Mouse (Mus musculus) kidney, adult 8-10 months (tissue): Measurements from ENCODE around the gene Ccl5.

Source experiments
- DNase-seq, 2 experiments: peaks; one replicate each; pipeline ENCODE4 v3.0.0; 2022

The Ccl5 gene

DNA sequence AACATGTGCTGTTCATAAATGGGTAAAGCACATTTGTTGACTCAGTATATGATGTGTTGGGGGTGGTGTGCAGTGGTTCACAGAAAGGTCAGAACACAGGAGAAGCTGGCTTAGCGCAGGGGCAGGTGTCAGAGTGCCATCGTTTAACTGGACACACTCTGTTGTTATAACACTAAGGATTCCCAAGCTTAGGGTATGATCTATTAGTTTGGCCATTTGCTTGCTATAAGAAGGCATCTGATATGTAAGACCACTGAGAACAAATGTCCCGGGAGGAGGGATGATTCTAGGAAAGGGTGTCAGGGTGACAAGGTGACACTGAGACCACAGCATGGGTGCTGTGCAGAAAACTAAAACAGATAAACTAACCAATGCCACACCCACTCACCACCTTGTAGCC, 6.5 kb upstream of the Ccl5 start:
- no peak for DNase-seq

GRCm38 (mm10) chr11:83534609-83535423, 4.5 kb upstream of the Ccl5 start:
- peak; percentile 79 to 90 for DNase-seq

GRCm38 (mm10) chr11:83534143-83534542, 3.8 kb upstream of the Ccl5 start:
- DNase-seq = no peak

DNA sequence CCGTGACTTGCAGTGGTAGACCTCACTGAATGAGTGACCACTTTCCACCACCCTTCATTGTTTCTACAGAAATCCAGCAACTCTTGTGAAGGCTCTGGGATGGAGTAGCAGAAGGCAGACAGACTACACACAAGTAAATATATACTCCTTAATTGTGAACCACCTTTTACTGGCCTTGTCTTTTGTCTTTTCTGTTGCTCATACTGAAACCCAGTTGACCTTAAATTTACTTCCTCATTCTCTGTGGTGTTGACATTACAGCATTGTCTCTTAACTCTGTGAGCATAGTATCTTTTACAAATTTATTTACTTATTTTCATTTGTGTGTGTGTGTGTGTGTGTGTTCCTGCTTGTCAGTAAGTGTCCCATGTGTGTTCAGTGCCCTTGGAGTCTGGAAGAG, 2.9 kb upstream of the Ccl5 start:
- no peak for DNase-seq

DNA sequence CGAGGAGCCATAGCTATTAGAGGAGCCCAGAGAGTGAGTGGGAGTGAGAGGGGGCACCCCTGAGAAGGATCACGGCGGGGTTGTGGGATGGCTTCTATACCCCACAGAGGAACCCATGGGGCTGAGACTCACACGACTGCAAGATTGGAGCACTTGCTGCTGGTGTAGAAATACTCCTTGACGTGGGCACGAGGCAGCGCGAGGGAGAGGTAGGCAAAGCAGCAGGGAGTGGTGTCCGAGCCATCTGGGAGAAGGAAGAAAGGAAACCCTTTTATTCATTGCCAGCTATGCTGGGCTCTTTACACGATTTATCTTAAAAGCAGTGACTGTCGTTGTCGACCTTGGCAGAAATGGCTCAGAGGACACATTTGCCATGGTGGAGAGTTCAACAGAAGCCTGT, 1.3 kb downstream of the Ccl5 start:
- DNase-seq = no peak

DNA sequence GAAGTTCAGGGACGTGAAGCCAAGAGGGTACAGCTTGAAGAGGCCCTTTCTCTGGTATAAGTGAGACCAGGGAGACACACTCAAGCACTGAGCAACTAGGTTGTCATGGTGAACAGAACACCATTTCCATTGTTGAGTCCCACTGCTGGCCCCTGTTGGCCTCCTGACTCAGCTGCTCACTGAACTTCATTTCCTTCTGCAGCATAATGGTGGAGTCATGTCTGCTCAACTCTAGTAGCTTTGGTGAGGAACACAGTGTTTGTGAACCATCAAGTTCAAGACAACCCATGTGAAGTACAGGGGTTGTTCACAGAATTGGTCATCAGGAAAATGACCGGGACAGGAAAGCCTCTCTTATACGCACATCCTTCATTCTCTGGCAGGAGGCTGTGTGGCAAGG, 8.2 kb downstream of the Ccl5 start, which contains the start of gene Heatr9:
TSS of gene Heatr9 (minus strand) at position 101 of the 400 bp plus-strand sequence.
- DNase-seq = no peak

- DNase-seq = no peak
These were observed 11.9 kb downstream of the Ccl5 start for GRCm38 (mm10) chr11:83518371-83518770.

DNA sequence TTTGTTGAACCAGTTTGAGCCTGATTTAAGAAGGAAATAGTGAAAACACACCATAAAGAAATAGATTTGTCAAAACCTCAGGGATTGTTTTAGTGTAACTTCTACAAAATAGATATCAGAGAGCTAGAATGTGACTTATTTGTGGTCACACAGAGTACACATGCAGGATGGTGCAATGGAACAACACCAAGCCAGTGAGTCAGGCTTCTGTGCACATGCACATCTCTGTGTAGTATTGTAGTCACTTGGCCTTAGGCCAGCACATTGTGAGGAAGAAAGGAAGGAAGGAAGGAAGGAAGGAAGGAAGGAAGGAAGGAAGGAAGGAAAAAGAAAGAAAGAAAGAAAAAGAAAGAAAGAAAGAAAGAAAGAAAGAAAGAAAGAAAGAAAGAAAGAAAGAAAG, 13.2 kb downstream of the Ccl5 start:
- DNase-seq = no peak

DNA sequence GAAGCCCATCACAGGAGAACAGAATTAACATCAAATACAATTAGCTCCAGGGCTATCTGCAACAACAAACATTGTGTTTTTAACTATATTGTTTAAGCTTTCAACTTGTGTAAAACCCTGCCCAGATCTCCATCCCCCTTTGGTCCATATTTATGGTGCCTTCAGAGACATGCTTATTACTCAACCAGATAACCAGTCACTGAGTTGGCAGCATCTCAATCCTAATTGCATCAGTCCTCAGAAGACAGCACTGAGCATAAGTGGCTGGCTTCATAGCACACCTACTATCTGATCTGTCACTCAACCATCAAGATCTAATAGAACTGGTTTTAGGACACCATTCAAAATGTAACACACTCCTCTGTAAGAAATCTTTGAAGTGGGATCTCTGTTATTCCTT, 20.8 kb downstream of the Ccl5 start:
- DNase-seq = no peak

DNA sequence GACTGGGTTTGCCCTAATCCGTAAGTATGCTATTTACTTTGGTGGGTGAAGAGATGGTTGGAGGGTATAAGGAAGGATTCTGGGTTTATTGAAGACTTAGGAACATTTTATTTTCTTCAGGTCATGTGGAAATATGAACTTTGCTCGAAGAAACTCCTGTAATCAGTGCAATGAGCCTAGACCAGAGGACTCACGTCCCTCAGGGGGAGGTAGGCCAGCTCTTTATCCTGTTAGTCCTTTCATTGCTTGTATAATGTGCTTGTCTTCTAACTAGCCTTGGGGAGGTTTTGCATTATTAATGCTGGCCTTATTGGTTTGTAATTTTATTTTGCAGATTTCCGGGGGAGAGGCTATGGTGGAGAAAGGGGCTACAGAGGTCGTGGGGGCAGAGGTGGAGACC, 26.0 kb downstream of the Ccl5 start:
- DNase-seq = no peak

DNA sequence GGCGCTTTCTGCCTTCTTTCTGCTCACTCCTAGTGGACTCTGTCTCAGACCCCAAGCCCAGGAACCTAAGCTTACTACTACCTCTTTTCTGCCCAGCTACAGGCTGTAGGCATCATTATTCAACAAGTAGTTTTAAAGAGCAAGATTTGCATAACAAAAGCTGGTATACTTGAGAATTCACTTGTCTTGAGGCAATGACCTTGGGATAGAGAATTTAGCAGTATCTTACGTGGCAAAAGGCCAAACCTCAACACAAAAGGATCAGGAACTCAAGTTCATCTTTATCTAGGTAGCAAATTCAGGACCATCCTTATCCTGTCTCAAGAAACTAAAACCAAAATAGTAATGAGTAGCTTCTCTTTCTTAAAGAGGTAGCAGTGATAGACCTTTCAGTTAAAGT, 34.7 kb downstream of the Ccl5 start:
- DNase-seq = no peak

GRCm38 (mm10) chr11:83491488-83491887, 38.8 kb downstream of the Ccl5 start:
- DNase-seq = no peak
